Mouse (Mus musculus): ENCODE measurements at regions not wholly inside any gene's neighbourhood (a gene's known extent, or its start where the extent isn't known, plus 50 kb on each side); places are given as distances from the start of the nearest gene placed in this dataset.
"Not testable (repeated sequence)": the region's sequence is repeated elsewhere in the genome, so short reads cannot be mapped to it uniquely, and the experiment has no call there.

GRCm38 (mm10) chr5:148700240-148700639 lies 147.7 kb upstream of the Ubl3 start:
- DNase-seq, result no peak

GRCm38 (mm10) chr5:148697631-148698368 lies 145.2 kb upstream of the Ubl3 start:
- DNase-seq, result peak in 1 of 2 experiments; percentile 7

GRCm38 (mm10) chr5:148694352-148694751 lies 141.8 kb upstream of the Ubl3 start:
- DNase-seq, result no peak

- DNase-seq, result no peak
Observed at GRCm38 (mm10) chr5:148691486-148691885, 138.9 kb upstream of the Ubl3 start.

GRCm38 (mm10) chr5:148690823-148691197 lies 138.2 kb upstream of the Ubl3 start:
- DNase-seq, result no peak

GRCm38 (mm10) chr5:148690158-148690822 lies 137.7 kb upstream of the Ubl3 start:
- DNase-seq, result no peak

- no peak for DNase-seq
Observed at GRCm38 (mm10) chr5:148689297-148689696, 136.7 kb upstream of the Ubl3 start.

GRCm38 (mm10) chr5:148688501-148688900 lies 135.9 kb upstream of the Ubl3 start:
- DNase-seq, result no peak

- no peak for DNase-seq
Observed at GRCm38 (mm10) chr5:148687827-148688226, 135.2 kb upstream of the Ubl3 start.

- DNase-seq, result no peak
Observed at GRCm38 (mm10) chr5:148684216-148684615, 131.6 kb upstream of the Ubl3 start.

GRCm38 (mm10) chr5:148682553-148682952 lies 130.0 kb upstream of the Ubl3 start:
- no peak for DNase-seq

- DNase-seq, result no peak
Observed at GRCm38 (mm10) chr5:148680341-148680740, 127.8 kb upstream of the Ubl3 start.

- DNase-seq, result no peak
Observed at GRCm38 (mm10) chr5:148679586-148679985, 127.0 kb upstream of the Ubl3 start.

- not testable (repeated sequence) for DNase-seq
Observed at GRCm38 (mm10) chr5:148678285-148678937, 125.8 kb upstream of the Ubl3 start.

- DNase-seq, result no peak
Observed at GRCm38 (mm10) chr5:148674281-148674680, 121.7 kb upstream of the Ubl3 start.

GRCm38 (mm10) chr5:148662281-148662741 lies 109.7 kb upstream of the Ubl3 start:
- DNase-seq, result no peak

- DNase-seq, result no peak
Observed at GRCm38 (mm10) chr5:148661120-148661519, 108.5 kb upstream of the Ubl3 start.

GRCm38 (mm10) chr5:148657936-148658640 lies 105.5 kb upstream of the Ubl3 start:
- no peak for DNase-seq

GRCm38 (mm10) chr5:148652525-148653243 lies 100.1 kb upstream of the Ubl3 start:
- DNase-seq, result no peak

- DNase-seq, result no peak
Observed at GRCm38 (mm10) chr5:148651736-148652135, 99.1 kb upstream of the Ubl3 start.

GRCm38 (mm10) chr5:148649573-148649972 lies 97.0 kb upstream of the Ubl3 start:
- not testable (repeated sequence) for DNase-seq

GRCm38 (mm10) chr5:148649123-148649522 lies 96.5 kb upstream of the Ubl3 start:
- no peak for DNase-seq

All from kidney, postnatal 25 days (tissue).